Mouse (Mus musculus): ENCODE data around the gene Zfp839. TPM values are rescaled to one million over a fixed set of nuclear protein-coding genes. Genes with fewer than 3 reads are reported as not detected.

Zfp839 gene
- total RNA-seq, 2 experiments from 2014 or later: 10.4 to 11.4 TPM

DNA sequence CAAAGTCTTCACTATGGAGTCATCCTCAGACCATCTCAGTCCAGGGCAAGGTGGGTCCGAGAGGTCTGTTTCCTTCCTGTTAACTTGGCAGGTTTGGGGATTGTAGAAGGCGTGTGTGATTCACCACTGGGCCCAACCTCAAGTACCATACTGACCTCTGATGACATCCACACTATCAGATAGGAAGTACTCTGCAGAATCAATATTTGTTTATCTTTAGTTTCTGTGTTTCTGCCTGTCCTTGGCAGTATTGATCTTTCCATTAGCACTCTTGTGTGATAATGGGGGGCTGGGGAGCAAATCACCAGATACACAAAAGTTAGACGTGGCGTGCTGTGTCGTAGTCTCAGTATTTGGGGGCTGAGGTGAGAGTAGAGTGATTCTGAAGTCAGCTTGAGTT, 21.2 kb downstream of the Zfp839 start:
- DNase-seq (ENCODE audit: low spot score in 2 of 2): no peak

DNA sequence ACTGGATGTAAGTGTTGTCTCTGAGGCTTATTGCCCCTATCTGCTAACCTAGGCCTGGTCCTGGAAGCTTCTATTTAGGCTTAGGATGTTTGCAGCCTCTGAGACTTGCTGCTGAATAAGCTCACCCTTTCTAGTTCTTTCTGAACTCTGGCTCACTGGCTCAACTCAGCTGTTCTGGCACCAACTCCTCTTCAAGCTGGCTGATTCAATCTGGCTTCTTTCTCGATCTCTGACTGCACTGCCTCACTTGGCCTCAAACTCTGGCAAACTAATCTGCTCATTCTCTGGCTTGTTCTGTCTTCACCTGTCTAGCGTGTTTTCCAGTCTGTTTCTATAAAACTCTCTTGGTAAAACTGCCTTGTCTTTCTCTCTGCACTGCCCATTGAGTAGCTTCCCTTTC, 25.3 kb downstream of the Zfp839 start:
- no peak for DNase-seq (ENCODE audit: low spot score in 2 of 2)

DNA sequence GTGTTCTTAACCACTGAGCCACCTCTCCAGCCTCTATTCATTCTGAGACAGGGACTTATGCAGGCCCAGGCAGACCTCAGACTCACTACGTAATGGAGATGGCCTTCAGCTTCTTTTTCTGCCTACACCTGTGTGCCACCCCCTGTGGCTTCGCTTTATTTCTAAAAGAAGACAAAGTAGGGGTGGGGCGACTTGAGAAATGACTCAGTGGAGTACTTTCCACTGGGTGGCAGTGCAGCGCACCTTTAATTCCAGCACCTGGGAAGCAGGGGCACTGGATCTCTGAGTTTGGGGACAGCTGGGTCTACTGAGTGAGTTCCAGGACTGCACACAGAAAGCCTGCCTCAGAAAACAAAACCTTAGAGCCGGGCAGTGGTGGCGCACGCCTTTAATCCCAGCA, 32.2 kb downstream of the Zfp839 start:
- DNase-seq (ENCODE audit: low spot score in 2 of 2): no peak

DNA sequence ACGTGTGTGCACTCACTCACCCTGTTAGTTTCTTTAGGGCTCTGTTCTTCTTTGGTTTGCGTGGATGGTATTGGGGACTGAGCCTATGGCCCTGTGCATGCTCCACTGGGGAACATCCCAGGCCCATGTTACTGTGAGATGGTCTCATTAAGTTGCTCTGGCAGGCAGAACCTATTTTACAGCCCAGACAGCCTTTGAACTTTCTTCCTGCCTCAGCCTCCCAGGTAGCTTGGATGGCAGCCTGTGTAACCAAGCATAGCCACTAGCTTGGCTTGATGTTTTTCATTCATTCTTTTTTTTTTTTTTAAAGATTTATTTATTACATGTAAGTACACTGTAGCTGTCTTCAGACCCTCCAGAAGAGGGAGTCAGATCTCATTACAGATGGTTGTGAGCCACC, 35.2 kb downstream of the Zfp839 start:
- no peak for DNase-seq (ENCODE audit: low spot score in 2 of 2)

DNA sequence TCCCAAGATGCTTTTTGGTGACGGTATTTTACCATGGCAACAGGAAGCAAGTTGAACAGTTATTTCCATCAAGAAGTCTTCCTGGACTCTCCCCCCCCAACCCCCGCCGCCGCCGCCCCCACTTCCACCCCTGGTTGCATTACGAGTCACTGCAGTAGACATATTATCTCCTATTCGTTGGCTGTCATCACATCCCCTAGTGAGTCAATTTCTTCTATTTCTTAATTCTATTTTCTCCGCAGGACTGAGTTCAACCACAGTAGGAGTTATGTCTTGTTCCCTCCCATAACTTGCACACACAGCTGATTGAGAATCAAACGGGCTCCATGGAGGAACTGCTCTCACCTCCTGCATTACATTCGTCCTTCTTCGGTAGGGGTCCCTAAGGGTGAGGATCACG, 38.1 kb downstream of the Zfp839 start:
- DNase-seq (ENCODE audit: low spot score in 2 of 2): no peak

DNA sequence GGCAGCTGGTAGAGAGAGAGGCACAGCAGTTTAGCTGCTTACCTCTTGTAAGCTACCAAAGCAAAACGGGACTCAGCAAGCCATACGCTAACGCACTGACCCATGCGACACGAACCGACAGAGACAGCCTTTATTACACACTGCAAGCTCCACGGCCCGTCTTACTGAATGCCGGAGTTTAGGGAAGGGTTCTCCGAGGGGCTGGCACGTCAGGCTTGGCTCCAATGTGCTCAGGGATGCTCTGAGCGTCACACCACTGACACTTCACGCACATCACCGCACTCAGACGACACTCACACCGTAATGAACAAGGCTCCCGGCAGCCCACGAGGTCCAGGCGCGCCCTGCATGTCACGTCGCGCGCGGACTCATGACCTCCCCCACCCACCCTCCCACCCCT, 38.6 kb downstream of the Zfp839 start:
- peak in 1 of 2 experiments; percentile 27 for DNase-seq (ENCODE audit: low spot score in 2 of 2)

DNA sequence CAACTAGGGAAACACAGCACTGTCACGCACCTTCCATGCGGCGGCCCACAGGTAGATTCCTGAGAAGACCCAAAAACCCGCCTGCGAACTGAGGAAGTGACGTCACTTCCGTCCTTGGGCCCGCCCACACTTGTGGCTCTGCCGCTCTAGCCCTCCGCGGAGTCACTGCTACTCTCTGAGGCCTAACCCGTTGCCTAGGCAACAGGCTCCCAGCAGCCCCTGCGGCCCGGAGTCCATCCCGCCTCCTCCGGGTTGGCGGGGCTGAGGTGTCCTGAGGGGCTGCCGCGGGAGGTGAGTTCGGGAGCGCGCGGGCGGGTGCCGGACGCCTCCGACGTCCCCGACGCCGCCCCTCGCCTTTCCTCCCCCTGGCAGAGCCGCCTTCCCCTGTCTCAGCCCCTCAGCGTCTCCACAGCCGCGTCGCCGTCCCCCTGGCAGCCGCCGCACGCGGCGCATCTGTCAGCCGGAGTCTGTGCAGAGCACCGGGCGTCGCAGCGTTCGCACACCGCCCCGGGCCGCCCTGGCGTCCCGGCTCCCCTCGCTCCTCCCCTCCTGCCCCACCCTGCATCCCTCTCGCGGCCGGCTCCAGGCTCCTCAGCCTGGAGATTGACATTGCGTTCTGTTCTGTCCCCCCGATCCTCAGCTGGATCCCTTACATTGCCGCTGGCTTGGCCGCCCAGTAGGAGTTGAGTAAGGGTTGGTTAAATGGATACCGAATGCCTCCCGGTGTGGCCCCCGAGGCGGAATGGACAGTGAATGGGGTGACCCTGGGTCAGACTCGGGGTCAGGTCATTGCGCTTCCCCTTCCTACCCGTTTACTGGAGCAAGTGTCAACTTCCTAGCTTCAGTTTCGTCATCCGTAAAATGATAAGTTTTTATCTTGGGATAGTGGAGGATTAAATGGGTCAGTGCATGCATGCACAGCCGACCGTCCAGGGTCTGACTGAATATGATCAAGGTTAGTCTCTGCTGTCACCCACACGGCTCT, 39.3 kb downstream of the Zfp839 start, which contains the start of the genes Cinp and Tecpr2:
Gene Cinp, minus strand, starts transcription at position 110 of the 985 bp plus-strand sequence.
Gene Tecpr2, plus strand, starts transcription at position 229 of the 985 bp plus-strand sequence.
- peak; percentile 98 to 99 for DNase-seq (ENCODE audit: low spot score in 2 of 2)

DNA sequence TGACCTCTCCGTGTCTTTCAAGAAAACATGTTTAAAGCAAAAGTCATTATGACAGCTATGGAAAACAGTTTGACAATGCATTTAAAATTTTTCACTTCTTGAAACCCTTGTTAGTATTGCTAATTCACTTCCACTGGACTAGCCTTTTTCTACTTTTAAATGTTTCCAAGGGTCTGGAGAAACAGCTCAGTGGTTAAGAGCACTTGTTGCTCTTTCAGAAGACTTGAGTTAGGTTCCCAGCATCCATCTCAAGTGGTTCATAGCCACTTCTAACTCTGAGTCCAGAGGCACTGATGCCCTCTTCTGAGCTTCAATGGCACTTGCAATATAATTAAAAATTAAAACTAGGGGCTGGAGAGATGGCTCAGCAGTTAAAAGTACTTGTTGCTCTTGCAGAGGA, 41.8 kb downstream of the Zfp839 start:
- no peak for DNase-seq (ENCODE audit: low spot score in 2 of 2)

DNA sequence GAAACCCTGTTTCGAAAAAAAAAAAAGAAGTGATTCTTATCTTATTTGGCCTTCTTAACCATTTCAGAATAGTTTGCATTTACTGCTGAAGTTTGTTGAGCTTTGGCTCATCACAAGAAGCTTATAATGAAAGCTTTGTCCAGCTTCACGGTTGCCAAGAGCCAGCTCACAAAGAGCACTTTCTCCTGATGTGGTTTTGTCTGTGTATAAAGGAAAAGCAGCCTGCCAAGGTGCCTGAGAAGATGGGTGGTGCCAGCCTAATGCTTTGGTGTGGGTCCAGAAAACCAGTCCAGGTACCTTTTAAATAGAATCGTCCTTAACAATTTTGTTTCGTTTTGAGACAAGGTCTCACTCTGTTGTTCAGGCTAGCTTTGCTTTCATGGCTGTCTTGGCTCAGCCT, 52.1 kb downstream of the Zfp839 start:
- DNase-seq (ENCODE audit: low spot score in 2 of 2): peak in 1 of 2 experiments; percentile 30

DNA sequence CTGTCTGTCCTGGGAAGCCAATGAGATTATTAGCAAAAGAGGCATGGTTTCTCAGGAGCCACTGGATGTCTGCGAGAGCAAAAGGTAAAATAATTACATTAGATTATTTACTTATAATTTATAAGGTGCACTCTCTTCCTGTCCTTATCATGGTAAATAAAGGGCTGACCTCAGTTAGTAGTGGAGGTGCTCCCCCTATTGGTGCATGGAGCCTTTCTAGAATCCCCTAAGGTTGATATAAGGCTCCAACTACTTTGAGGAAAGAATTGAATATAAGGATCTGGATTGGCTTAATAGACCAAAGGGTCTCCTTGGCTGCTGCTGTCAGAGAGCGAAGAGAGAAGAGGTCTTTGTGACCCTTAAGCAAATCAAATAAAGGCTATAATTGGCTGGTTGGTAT, 53.5 kb downstream of the Zfp839 start:
- DNase-seq (ENCODE audit: low spot score in 2 of 2): no peak

DNA sequence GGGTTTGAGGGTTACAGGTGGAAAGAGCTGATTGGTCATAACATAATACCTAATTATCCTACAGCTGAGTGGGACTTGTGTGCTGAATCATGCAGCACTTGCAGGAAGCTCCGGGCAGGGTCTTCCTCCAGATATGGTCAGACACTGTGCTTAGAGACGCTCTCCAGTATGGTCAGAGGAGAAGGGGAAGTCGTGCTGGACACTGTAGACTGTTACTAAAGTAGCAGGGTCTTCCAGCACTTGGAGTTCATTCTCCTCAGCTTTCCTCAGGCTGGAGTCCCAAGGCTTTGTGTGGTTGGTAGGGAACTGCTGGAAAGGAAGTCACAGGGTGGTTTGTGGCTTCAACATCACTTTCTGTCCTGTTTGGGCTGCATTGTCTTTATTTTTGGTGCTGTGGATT, 57.8 kb downstream of the Zfp839 start:
- DNase-seq (ENCODE audit: low spot score in 2 of 2): no peak

DNA sequence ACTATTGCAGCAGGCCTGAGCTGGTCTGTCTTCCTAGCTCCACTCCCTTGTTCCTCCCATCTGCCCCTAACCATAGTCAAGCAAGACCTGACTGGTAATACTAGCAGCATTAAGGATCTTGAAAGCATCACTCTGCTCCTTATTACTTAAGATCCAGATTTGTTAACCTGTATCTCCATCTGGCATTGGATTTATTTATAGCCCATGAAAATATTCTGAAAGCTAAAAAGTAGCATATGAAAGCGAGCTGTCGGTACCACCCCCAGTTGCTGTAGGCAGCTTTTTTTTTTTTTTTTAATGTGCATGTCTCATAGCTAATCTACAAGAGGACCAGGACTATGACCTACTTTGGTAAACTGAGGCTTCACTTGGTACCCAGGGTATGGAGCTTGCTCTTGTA, 59.9 kb downstream of the Zfp839 start:
- DNase-seq (ENCODE audit: low spot score in 2 of 2): peak in 1 of 2 experiments; percentile 52

DNA sequence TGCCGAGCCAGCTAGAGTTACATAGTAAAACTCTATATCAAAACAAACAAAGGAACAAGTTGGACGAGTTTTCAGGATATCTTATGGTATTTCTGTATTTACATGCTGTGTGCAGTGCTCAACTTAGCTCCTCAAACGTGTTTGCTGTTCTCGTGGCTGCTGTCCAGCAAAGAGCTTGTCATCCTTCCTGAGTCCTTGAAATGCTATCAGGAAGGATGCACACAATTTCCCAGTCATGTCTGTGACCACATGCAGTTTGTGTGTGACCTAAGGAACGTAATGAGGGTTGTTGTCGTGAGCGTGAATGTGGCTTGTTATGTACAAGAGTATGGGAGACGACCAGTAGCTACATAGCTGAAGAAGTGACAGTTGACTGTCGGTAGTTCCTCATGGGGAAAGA, 65.7 kb downstream of the Zfp839 start:
- DNase-seq (ENCODE audit: low spot score in 2 of 2): no peak

Other genes with a start within 250 kb of the Zfp839 start
- gene Dync1h1, start 248.8 kb upstream of the Zfp839 start, total RNA-seq (2021): 100 to 1,000 TPM; 283 to 293 TPM
- not detected for gene 1700001K19Rik, start 167.6 kb upstream of the Zfp839 start, total RNA-seq (2021)
- gene Hsp90aa1, start 147.5 kb upstream of the Zfp839 start, total RNA-seq (2021): 1,000 to 10,000 TPM; 1,024 to 1,077 TPM
- 10 to 100 TPM; 44.7 to 50.9 TPM for gene Wdr20, start 112.3 kb upstream of the Zfp839 start, total RNA-seq (2021)
- gene Mok, start 9.3 kb upstream of the Zfp839 start, total RNA-seq (2021): 10 to 100 TPM in 1 of 2 experiments, 1 to 10 TPM in 1; 9.6 to 11.9 TPM
- 10 to 100 TPM; 52.6 to 59.9 TPM for gene Cinp, start 38.9 kb downstream of the Zfp839 start, total RNA-seq (2021)
- gene Tecpr2, start 39.0 kb downstream of the Zfp839 start, total RNA-seq (2021): 10 to 100 TPM; 41.1 to 42.3 TPM
- gene Ankrd9, start 128.8 kb downstream of the Zfp839 start, total RNA-seq (2021): 10 to 100 TPM; 11.2 to 12.7 TPM
- 10 to 100 TPM; 16.9 to 17.2 TPM for gene Rcor1, start 189.1 kb downstream of the Zfp839 start, total RNA-seq (2021)

Measured in layer of hippocampus, adult 18-20 months (tissue).